Mouse (Mus musculus) liver, embryonic 12.5 days (tissue): ENCODE data around the gene Trappc6a. TPM values are rescaled to one million over a fixed set of nuclear protein-coding genes. Genes with fewer than 3 reads are reported as not detected.

Experiments used
- ATAC-seq: fragments of 200-750 bp; cut with Nextera tagmentation; 2 replicates; pipeline ENCODE4 v1.8.0; 2017; ENCODE audit warnings: moderate number of reproducible peaks, mild to moderate bottlenecking, moderate library complexity
- H3K27ac ChIP-seq: fragments of 300-500 bp; sonication (generic); 2 replicates; pipeline ENCODE4 v1.5.1; 2016; ENCODE audit warnings: mild to moderate bottlenecking
- H3K27me3 ChIP-seq: fragments of 300-500 bp; sonication (generic); replicated peaks from 2 replicates; pipeline ENCODE4 v1.6.1; 2016; ENCODE audit warnings: mild to moderate bottlenecking, moderate library complexity
- H3K36me3 ChIP-seq: fragments of 300-500 bp; sonication (generic); 2 replicates; pipeline ENCODE4 v1.6.1; 2016; ENCODE audit warnings: mild to moderate bottlenecking, moderate library complexity
- H3K4me1 ChIP-seq: fragments of 300-500 bp; sonication (generic); 2 replicates; pipeline ENCODE4 v1.6.1; 2016
- H3K4me2 ChIP-seq: fragments of 300-500 bp; sonication (generic); 2 replicates; pipeline ENCODE4 v1.6.1; 2016; ENCODE audit warnings: mild to moderate bottlenecking, moderate library complexity
- H3K4me3 ChIP-seq: fragments of 300-500 bp; sonication (generic); 2 replicates; pipeline ENCODE4 v1.5.1; 2016; ENCODE audit warnings: mild to moderate bottlenecking, moderate library complexity
- H3K9ac ChIP-seq: fragments of 300-500 bp; sonication (generic); 2 replicates; pipeline ENCODE4 v1.6.1; 2016; ENCODE audit warnings: mild to moderate bottlenecking, moderate library complexity
- H3K9me3 ChIP-seq: fragments of 300-500 bp; sonication (generic); replicated peaks from 2 replicates; pipeline ENCODE4 v1.6.1; 2016; ENCODE audit warnings: mild to moderate bottlenecking, moderate library complexity
- WGBS: fragments of 180-500 bp; shearing (Covaris S2); methylation state at CpG from one replicate; pipeline ENCODE4 v1.1.7; 2016; ENCODE audit not compliant: insufficient replicate concordance; 5-methylcytosine and 5-hydroxymethylcytosine counted together
- polyA plus RNA-seq: library from polyadenylated mRNA; unstranded; fragments of >200 nt; fragmentation: Nextera tagmentation; extraction: Ambion mirVana; gene quantifications from 2 replicates; pipeline ENCODE4 v1.2.1, GENCODE M21; 2016

Gene Trappc6a
- polyA plus RNA-seq: 68.4 and 68.6 TPM in 2 replicates

DNA sequence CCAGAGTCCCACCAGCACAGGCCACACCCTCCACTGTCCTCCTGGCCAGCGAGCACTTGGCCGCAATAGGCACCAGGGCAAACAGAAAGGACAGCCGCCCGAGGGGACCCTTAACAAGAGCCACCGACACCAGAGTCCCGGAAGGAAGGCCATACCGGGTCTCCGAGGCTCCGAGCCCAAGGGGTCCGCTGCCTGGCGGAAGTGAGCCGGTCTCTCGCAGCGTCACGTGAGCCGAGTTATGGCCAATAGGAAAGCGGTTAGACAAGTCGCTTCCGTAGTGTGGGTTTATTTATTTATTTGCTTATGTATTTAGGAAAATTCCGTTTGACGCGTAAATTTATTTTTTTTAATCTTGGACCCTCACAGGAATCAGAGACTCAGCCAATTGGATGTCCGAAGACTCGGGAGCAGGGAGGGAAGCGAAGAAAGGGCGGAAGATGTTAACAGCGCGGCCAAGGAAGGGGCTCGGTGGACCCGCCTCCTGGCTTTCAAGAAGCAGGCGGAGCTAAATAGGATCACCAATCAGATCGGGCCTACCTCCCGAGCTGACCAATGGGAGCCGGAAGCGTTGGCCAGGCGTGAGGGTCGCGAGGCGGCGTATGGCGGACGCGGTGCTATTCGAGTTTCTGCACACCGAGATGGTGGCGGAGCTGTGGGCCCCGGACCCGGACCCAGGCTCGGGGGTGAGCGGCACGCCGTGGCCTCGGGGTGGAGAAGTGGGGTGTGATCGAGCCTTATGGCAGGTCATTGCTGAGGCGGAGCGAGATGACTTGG lies at the start of gene Trappc6a, which contains the start of gene Bloc1s3:
Gene Trappc6a, plus strand, starts transcription at position 246 of the 774 bp plus-strand sequence.
Gene Bloc1s3, minus strand, starts transcription at position 218 of the 774 bp plus-strand sequence.
- H3K4me1 ChIP-seq: peaks cover 38% of the 10 kb centered on the region
- under 1% methylated on average over 56 of the region's 56 CpGs for WGBS
- H3K9me3 ChIP-seq: no peaks in the 10 kb centered on the region
- H3K9ac ChIP-seq: peak within 1 kb of the TSS; percentile 78
- peak; percentile 92 for ATAC-seq
- peak within 1 kb of the TSS; percentile 99 for H3K4me2 ChIP-seq
- H3K27ac ChIP-seq: peak within 1 kb of the TSS; percentile 84
- peak within 1 kb of the TSS; percentile 71 for H3K4me3 ChIP-seq
- H3K27me3 ChIP-seq: no peaks in the 10 kb centered on the region
- H3K36me3 ChIP-seq: peaks cover 6% of the 10 kb centered on the region

DNA sequence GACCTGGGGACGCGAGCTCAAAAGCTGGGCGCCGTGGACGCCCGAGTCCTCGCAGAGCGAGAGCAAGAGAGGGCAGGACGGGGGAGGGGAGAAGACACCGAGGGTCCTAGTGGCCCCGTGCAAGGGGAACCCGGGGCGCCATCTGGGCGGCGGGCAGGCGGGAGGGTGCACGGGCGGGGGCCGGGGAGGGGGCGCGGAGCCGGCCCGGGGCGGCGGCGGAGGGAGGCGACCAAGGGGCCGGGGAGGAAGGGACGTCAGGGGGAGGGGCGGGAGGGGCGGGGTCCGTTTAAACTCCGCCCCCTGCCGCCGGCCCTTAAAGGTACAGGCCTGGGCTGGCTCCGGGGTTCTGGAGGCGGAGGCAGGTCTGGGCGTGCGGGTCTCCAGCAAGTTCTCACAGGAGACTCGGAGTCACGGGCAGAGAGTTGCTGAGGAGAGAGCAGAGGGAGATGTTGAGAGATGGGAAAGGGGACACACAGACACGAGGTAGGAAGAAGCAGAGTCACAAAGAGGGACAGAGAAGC lies 49.5 kb upstream of the Trappc6a start, which contains the start of gene Mark4:
Gene Mark4, minus strand, starts transcription at position 231 of the 521 bp plus-strand sequence.
- Histone ChIP-seq H3K9ac (peak within 1 kb of the TSS; percentile 87), H3K36me3 (peaks cover 7% of the 10 kb centered on the region; the same call in 1 of the 2 replicates), H3K27ac (peak within 1 kb of the TSS; percentile 76), H3K4me1 (peaks cover 73% of the 10 kb centered on the region), H3K4me3 (peak within 1 kb of the TSS; percentile 92), H3K27me3 (no peaks in the 10 kb centered on the region; the same call in 1 of the 2 replicates), H3K4me2 (peak within 1 kb of the TSS; percentile 97), H3K9me3 (no peaks in the 10 kb centered on the region)
- WGBS: under 1% methylated on average over 25 of the region's 42 CpGs
- peak; percentile 84 for ATAC-seq

DNA sequence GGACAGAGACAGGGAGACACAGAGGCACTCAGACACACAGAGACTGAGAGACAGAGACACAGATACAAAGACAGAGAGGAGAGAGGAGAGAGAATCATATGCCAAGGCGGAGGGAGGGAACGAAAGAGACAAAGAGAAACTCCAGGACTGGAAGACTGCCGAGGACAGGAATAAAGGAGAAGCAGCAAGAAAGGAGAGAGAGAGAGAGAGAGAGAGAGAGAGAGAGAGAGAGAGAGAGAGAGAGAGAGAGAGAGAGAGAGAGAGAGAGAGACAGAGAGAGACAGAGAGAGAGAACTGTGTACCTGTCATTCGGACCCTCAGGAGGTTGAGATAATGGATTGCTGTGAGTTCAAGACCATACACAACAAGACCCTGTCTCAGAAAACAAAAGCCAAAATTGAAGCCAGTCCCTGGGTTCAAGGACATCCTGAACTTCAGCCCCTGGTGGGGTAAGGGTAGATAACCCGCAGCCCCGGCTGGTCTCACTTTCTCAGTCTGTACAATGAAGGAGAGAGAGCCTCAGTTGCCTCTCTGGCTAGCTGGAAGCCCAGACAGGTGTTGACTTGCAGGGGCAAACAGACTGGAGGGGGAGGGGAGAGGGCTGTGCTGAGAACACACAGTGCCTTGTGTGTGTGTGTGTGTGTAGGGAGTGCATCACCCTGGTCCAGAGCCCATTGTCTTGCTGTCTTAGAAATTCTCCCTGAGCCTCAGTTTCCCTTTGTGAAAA lies 48.9 kb upstream of the Trappc6a start:
- ATAC-seq: no peak
- Histone ChIP-seq H3K4me3 (peak overlapping the region; percentile 92), H3K4me1 (peaks cover 74% of the 10 kb centered on the region), H3K27me3 (no peaks in the 10 kb centered on the region; the same call in 1 of the 2 replicates), H3K4me2 (peak overlapping the region; percentile 97), H3K9ac (peak overlapping the region; percentile 87), H3K36me3 (peaks cover 7% of the 10 kb centered on the region; the same call in 1 of the 2 replicates), H3K27ac (peak overlapping the region; percentile 76; the same call in 1 of the 2 replicates), H3K9me3 (no peaks in the 10 kb centered on the region)
- 33% methylated on average over 6 of the region's 6 CpGs for WGBS

DNA sequence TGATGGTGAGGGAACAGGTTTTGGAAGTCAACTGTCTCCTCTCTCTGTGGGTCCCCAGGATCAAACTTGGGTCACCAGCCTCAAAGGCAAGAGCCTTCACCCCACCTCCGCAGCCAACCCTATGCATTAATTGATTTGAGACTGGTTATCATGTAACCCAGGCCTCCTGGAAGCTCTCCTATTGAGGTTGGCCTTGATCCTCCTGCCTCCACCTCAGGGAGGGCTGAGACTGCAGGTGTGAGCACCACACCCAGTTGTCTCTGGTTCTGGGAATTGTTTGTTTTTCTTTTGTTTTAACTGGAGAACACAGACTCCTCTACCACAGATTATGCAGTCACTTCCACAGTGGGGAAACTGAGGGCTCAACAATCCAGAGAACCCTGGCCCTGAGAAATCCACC lies 47.7 kb upstream of the Trappc6a start:
- 71% methylated on average over 1 of the region's 1 CpGs for WGBS
- no peak overlapping the region for H3K4me3 ChIP-seq
- no peak overlapping the region for H3K4me2 ChIP-seq
- no peak overlapping the region for H3K27ac ChIP-seq
- peaks cover 10% of the 10 kb centered on the region for H3K27me3 ChIP-seq
- H3K9me3 ChIP-seq: no peaks in the 10 kb centered on the region
- H3K36me3 ChIP-seq: peaks cover 7% of the 10 kb centered on the region; the same call in 1 of the 2 replicates
- no peak for ATAC-seq
- no peak overlapping the region for H3K9ac ChIP-seq
- H3K4me1 ChIP-seq: peaks cover 79% of the 10 kb centered on the region

DNA sequence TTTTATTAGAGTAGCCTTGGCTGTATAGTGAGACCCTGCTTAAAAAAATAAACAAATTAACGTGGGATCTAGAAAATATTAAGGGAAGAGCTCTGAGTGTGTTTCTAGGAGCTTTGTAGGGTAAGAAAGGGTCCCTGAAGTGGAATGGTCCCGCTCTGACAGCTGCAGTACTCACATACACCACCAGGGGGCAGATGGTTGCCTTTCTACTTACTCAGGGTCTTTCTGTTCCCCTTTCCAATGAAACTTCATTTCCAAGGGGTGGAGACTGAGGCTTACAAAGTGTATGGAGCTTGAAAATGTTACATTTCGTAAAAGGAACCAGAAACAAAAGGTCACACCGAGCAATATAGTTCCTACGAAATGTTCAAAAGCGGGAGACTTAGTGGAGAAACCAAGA lies 46.7 kb upstream of the Trappc6a start:
- H3K4me2 ChIP-seq: peak overlapping the region; percentile 23; the same call in 1 of the 2 replicates
- H3K36me3 ChIP-seq: no peaks in the 10 kb centered on the region
- no peaks in the 10 kb centered on the region for H3K9me3 ChIP-seq
- peaks cover 18% of the 10 kb centered on the region for H3K27me3 ChIP-seq
- no peak overlapping the region for H3K27ac ChIP-seq
- ATAC-seq: no peak
- WGBS: 12% methylated on average over 6 of the region's 6 CpGs
- no peak overlapping the region for H3K4me3 ChIP-seq
- no peak overlapping the region for H3K9ac ChIP-seq
- peaks cover 74% of the 10 kb centered on the region for H3K4me1 ChIP-seq

DNA sequence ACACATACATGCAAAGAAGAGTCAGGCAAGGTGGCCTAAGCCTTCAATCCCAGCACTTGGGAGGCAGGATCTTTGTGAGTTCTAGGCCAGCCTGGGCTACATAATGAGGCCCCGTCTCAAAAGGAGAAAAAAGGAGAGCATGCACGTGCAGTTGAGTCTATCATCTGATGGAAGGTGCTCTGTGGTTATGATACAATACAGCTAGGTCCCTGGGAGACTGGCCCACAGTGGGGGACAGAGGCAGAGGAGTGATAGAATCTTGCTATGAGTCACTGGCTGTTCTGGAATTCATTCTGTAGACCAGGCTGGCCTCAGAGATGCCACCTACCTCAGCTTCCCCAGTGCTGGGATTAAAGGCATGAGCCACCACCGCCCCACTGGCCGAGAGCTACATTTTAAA lies 45.8 kb upstream of the Trappc6a start:
- Histone ChIP-seq H3K36me3 (no peaks in the 10 kb centered on the region), H3K9me3 (no peaks in the 10 kb centered on the region), H3K27me3 (peaks cover 18% of the 10 kb centered on the region), H3K4me2 (peak overlapping the region; percentile 43), H3K4me3 (0 out of 2 replicates have a peak overlapping the region, but pooled peaks have one; percentile 31), H3K9ac (0 out of 2 replicates have a peak overlapping the region, but pooled peaks have one; percentile 13), H3K4me1 (peaks cover 66% of the 10 kb centered on the region), H3K27ac (no peak overlapping the region)
- ATAC-seq: no peak
- 21% methylated on average over 4 of the region's 4 CpGs for WGBS

DNA sequence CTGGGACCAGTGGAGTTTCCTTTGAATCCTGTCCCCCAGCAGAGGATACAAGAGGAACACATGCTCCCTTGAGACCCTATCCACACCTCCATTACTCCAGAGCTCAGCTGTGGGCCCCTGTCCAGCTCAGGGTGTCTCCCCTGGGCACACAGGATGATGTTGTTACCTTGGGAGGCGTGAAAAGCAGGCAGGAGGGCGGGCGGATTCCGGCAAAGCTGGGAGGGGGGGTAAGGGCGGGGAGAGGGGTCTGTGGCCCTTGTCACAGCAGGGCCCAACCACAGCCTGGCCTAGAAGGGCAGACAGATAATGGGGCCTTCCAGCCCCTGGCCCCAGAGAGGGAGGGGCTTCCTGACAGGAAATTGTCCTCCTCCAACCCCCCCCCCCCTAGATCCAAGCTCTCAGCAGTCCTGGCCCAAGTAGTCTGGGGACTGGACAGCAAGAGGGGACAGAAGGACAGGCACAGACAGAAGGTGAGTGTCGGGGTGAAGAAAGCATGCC lies 45.3 kb upstream of the Trappc6a start, which contains the start of gene Exoc3l2:
Gene Exoc3l2, plus strand, starts transcription at position 448 of the 498 bp plus-strand sequence.
- H3K4me3 ChIP-seq: peak within 1 kb of the TSS; percentile 34
- H3K9me3 ChIP-seq: no peaks in the 10 kb centered on the region
- H3K9ac ChIP-seq: peak within 1 kb of the TSS; percentile 13
- 13% methylated on average over 6 of the region's 6 CpGs for WGBS
- peak within 1 kb of the TSS; percentile 57; the same call in 1 of the 2 replicates for H3K27ac ChIP-seq
- H3K36me3 ChIP-seq: no peaks in the 10 kb centered on the region
- H3K4me2 ChIP-seq: peak within 1 kb of the TSS; percentile 43
- peaks cover 18% of the 10 kb centered on the region for H3K27me3 ChIP-seq
- peaks cover 66% of the 10 kb centered on the region for H3K4me1 ChIP-seq
- peak; percentile 8; the same call in 1 of the 2 replicates for ATAC-seq

DNA sequence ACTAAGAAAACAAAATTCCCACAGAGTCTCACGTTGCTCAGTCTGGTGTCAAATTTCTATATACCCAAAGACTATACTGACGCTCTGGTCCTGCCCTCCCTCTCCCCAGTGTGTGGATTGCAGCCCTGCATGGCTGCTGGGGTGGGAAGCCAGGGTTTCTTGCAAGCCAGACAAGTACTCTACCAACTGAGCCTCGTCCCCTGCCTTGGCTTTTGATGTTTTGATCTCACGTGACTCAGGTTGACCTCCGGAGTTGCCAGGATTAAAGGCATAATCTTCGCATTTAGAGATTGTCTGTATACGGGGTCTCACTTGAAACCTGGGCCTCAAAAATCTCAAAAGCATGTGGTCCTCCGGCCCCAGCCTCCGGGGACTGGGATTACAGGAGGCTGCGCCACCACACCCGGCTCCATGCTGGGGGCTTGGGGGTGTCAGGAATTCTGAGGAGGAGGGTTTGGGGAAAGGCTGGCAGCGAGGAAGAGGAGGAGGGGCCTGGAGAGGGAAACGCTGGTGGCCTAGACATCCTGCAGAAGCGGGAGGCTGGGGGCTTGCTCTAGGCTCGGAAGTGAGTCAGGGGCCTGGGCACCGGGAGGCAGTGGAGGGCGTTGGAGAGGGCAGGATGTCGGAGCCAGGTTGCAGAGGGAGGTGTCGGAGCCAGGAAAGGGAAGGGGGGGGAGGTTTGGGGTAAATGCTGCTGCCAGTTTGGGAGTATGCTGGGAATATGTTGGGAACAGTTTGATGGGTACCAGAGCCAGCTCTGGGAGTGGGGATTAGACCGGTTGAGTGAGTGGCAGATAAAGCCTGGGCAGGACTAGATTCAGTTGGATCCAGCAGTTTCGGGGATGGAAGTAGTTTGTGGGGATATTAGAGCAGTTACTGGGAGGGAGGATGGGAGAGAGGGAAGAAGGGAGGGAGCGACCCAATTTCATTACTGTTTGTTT lies 43.6 kb upstream of the Trappc6a start:
- ATAC-seq: no peak
- peak overlapping the region; percentile 34 for H3K4me3 ChIP-seq
- H3K4me2 ChIP-seq: peak overlapping the region; percentile 43
- H3K27me3 ChIP-seq: peaks cover 28% of the 10 kb centered on the region
- peak overlapping the region; percentile 28; the same call in 1 of the 2 replicates for H3K9ac ChIP-seq
- H3K9me3 ChIP-seq: no peaks in the 10 kb centered on the region
- 11% methylated on average over 22 of the region's 22 CpGs for WGBS
- no peaks in the 10 kb centered on the region for H3K36me3 ChIP-seq
- peaks cover 60% of the 10 kb centered on the region for H3K4me1 ChIP-seq
- peak overlapping the region; percentile 37; the same call in 1 of the 2 replicates for H3K27ac ChIP-seq

DNA sequence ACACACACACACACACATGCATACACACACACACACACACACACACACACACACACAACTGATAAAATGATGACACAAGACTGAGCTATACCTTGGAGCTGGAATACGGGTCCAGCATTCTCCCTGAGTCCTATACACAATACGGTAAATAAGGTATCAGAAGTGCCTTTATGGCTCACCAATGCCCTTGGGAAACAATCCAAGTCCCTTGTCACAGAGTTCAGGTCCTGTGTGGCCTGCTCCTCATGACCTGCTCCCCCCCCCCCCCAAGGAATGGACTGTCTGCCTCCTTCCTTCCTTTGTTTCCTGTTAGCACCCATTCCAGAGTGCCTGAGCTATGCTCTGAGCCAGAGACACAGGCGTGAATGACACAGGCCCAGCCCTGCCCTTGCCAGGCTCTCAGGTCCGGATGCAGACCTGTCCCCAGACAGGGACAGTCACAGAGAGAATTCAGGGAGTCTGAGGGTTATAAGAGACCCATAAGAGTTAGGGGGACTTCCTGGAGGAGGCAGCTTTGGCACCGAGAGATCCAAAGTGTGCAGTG lies 41.5 kb upstream of the Trappc6a start:
- H3K4me1 ChIP-seq: peaks cover 56% of the 10 kb centered on the region
- no peak overlapping the region for H3K4me3 ChIP-seq
- H3K36me3 ChIP-seq: no peaks in the 10 kb centered on the region
- ATAC-seq: no peak
- H3K27ac ChIP-seq: peak overlapping the region; percentile 33; the same call in 1 of the 2 replicates
- no peaks in the 10 kb centered on the region for H3K9me3 ChIP-seq
- H3K9ac ChIP-seq: no peak overlapping the region
- H3K4me2 ChIP-seq: no peak overlapping the region
- 57% methylated on average over 5 of the region's 5 CpGs for WGBS
- peaks cover 43% of the 10 kb centered on the region for H3K27me3 ChIP-seq

DNA sequence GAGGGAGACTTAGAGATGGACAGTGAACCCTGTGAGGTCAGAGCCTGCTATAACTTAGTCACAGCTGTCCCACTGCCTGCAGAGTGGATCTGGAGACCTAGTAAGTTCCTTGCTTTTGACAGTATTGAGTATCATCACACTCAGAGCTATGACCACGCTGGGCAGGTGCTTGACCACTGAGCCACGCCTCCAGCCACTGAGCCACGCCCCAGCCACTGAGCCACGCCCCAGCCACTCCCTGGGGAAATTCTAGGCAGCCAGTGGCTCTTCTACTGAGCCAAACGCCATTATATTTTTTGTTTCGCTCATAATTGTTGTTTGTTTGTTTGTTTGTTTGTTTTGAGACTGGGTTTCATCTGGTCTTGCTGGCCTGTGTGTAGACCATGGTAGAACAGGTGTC lies 40.6 kb upstream of the Trappc6a start:
- no peak overlapping the region for H3K4me2 ChIP-seq
- H3K27ac ChIP-seq: no peak overlapping the region
- H3K9me3 ChIP-seq: no peaks in the 10 kb centered on the region
- no peak for ATAC-seq
- peaks cover 50% of the 10 kb centered on the region for H3K4me1 ChIP-seq
- H3K36me3 ChIP-seq: no peaks in the 10 kb centered on the region
- H3K9ac ChIP-seq: no peak overlapping the region
- H3K27me3 ChIP-seq: peaks cover 53% of the 10 kb centered on the region
- H3K4me3 ChIP-seq: no peak overlapping the region
- WGBS: 26% methylated on average over 6 of the region's 6 CpGs
